Mouse (Mus musculus) telencephalon, adult 2 months (tissue): Measurements from ENCODE around the gene Gm10770.
"Not testable (repeated sequence)": the region's sequence is repeated elsewhere in the genome, so short reads cannot be mapped to it uniquely, and the experiment has no call there.

Experiments used
- DNase-seq: peaks from one replicate; pipeline ENCODE4 v3.0.0-alpha.2; 2011; ENCODE audit warnings: low read depth, low spot score

Gm10770 gene

DNA sequence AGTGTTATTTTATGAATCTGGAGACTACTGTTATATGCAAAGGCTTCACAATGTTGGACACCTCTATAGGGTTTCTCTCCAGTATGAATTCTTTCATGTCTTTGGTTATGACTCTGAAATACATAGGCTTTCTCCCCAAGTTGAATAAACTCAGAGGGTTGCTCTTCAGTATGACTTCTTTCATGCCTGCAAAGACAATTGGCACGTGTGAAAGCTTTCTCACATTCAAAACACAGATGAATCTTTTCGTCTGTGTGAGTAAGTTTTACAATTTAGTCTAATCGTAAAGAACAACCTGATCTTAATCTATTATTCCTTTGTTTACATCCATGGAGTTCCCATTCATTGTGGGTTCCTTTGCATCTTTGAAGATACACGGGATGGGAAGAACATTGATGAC lies at the start of gene Gm10770:
Gm10770 (minus strand) TSS at position 101 of the 400 bp plus-strand sequence.
- DNase-seq: not testable (repeated sequence)

- not testable (repeated sequence) for DNase-seq
Observed at GRCm38 (mm10) chr2:150223263-150223662, 43.8 kb upstream of the Gm10770 start.

- not testable (repeated sequence) for DNase-seq
Observed at GRCm38 (mm10) chr2:150218363-150218725, 38.9 kb upstream of the Gm10770 start.

DNA sequence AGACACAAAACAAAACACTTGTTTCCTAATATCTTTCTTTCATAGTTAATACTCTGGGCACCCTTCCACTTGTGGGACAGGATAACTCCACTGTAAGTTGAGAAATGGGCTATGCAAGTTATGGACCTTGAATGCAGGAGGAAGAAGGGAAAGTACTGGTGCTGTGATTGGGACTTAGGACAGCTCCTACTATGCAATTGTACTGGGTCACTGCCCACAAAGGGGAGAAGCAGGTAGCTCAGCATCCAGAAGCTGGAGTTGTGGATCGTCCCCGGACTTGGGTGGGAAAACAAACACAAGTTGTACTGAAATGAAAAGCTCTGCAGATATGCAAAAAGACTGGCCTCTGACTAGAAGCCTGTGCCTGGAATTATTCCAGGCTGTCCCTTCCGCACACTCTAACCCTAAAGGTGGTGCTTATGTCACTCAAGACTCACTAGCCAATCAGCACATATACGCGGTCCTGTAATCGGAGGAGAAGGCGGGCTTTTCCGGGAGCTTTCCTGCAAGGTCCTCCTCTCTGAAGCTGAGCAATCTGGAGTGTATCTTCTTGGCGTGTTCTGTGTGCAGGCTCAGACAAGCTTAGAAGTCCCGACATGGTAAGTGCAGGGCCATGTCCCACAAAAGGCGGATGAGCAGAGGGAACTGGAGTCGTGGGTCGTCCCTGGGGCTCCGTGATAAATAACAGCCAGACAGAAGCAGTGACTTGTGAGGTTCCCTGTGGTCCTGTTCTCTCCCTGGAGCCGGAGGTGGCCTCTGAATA lies 38.3 kb upstream of the Gm10770 start, which contains the start of gene Zfp937:
Zfp937 (plus strand) TSS at position 474 of the 763 bp plus-strand sequence.
- peak; percentile 17 for DNase-seq

- DNase-seq: not testable (repeated sequence)
Observed at GRCm38 (mm10) chr2:150181570-150181999, 2.1 kb upstream of the Gm10770 start, which contains the start of gene Gm14139. Gm14139 (plus strand) TSS chr2:150181755.

- not testable (repeated sequence) for DNase-seq
Observed at GRCm38 (mm10) chr2:150181046-150181445, 1.6 kb upstream of the Gm10770 start.

DNA sequence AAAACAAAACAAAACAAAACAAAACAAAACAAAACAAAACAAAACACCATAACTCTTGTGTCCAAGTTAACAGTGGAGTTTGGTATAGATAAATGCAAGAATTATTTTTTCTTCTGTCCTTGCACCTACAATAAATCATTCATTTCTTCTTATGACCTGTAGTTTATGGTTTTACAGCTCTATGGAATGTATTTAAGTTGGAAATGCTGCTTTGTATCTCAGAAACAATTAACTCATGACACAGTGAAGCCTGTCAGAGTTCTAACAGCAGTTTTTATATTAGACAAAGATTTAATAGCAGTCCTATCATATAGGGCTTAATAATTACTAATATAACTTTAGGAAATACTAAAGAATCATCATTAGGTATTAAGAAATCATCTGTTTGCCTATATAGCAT lies 5.6 kb downstream of the Gm10770 start:
- DNase-seq: no peak

- DNase-seq: no peak
Observed at GRCm38 (mm10) chr2:150166703-150167102, 12.8 kb downstream of the Gm10770 start.

GRCm38 (mm10) chr2:150136435-150136897 lies 43.0 kb downstream of the Gm10770 start, which contains the start of gene Zfp120:
Zfp120 (minus strand) TSS chr2:150136708.
- DNase-seq: peak; percentile 97

- DNase-seq: no peak
Observed at GRCm38 (mm10) chr2:150132773-150133172, 46.7 kb downstream of the Gm10770 start.

GRCm38 (mm10) chr2:150132002-150132401 lies 47.5 kb downstream of the Gm10770 start:
- DNase-seq: not testable (repeated sequence)
